Mouse (Mus musculus): Measurements from ENCODE around the gene Cnot6.

- TF ChIP-seq GABPA (IDR thresholded peaks at IDR 0.05; ENCODE audit: low read depth, low read length) (peak; percentile 89), ZKSCAN1 (IDR thresholded peaks at IDR 0.05; ENCODE audit: low read depth, low read length) (no peak), USF1 (IDR thresholded peaks at IDR 0.05; ENCODE audit: low read depth, low read length) (no peak), EP300 (IDR thresholded peaks at IDR 0.05; ENCODE audit: low read depth in 1 of 2, low read length in 2 of 2) (peak; percentile 92 to 97), POLR2A (IDR thresholded peaks at IDR 0.05; ENCODE audit: control insufficient read depth in 1 of 2, insufficient read depth in 1 of 2, low read depth in 1 of 2, low read length in 2 of 2, poor library complexity in 1 of 2) (peak; percentile 1 to 82; a peak in 2 of 4 replicates), ZMIZ1 (IDR thresholded peaks at IDR 0.05; ENCODE audit: low read depth, low read length) (peak; percentile 86; the same call in 1 of the 2 replicates), CTCF (IDR thresholded peaks at IDR 0.05 in 2 of 3, conservative IDR thresholded peaks at IDR 0.05 in 1 of 3; ENCODE audit: control insufficient read depth in 1 of 3, insufficient read depth in 1 of 3, low read depth in 2 of 3, low read length in 3 of 3, poor library complexity in 1 of 3, severe bottlenecking in 1 of 3) (no peak)
Observed at GRCm38 (mm10) chr11:49650994-49651761, 61.3 kb downstream of the Cnot6 start.
